Mouse (Mus musculus): Measurements from ENCODE around the gene Rnf181.

GRCm38 (mm10) chr6:72340481-72340880 lies 26.3 kb downstream of the Rnf181 start:
- TF ChIP-seq CTCF (conservative IDR thresholded peaks at IDR 0.05; ENCODE audit: low read length) (no peak), NANOG (IDR thresholded peaks at IDR 0.05; ENCODE audit: borderline replicate concordance, low read length) (no peak), POU5F1 (IDR thresholded peaks at IDR 0.05; ENCODE audit: borderline replicate concordance, low read length) (no peak)
